In genomic region chr17:65558788-65559187, GRCm38 (mm10) we compare ENCODE assay signal across 11 mouse cellular contexts. TPM values are rescaled to one million over a fixed set of nuclear protein-coding genes. Genes with fewer than 3 reads are reported as not detected.
DNase-seq lines count a peak whose midpoint lies in the region; ATAC-seq and TF ChIP-seq lines count a peak whose summit lies in the region.
"Had no signal": no experiment of that assay in that cellular context is flagged by ENCODE, and none has a peak within 500 bp of the region (broad histone marks: within the 10 kb centered on the region; RNA-seq: fewer than 3 reads in every experiment).

No protein-coding gene starts in this region.

- peak overlapping the region; percentile 17 for H3K4me3 ChIP-seq in forebrain, embryonic 10.5 days
- no peak overlapping the region for H3K4me3 ChIP-seq in forebrain, postnatal 0 days (ENCODE audit: low read depth, low read length)
- no peak overlapping the region for H3K4me3 ChIP-seq in limb, embryonic 12.5 days (replicated peaks)
- no peak overlapping the region for H3K4me3 ChIP-seq in limb, embryonic 10.5 days
- no peak overlapping the region for H3K4me3 ChIP-seq in hindbrain, embryonic 11.5 days (ENCODE audit: low read depth, low read length)
- H3K4me3 ChIP-seq in midbrain, postnatal 0 days (ENCODE audit: low read depth, low read length): no peak overlapping the region
- H3K4me3 ChIP-seq: limb, embryonic 15.5 days; megakaryocyte, embryonic 14.5 days had no signal

- no peaks in the 10 kb centered on the region for H3K9me3 ChIP-seq in forebrain, embryonic 10.5 days
- H3K9me3 ChIP-seq in forebrain, postnatal 0 days (ENCODE audit: low read length): no peaks in the 10 kb centered on the region
- H3K9me3 ChIP-seq in limb, embryonic 12.5 days: no peaks in the 10 kb centered on the region
- H3K9me3 ChIP-seq in limb, embryonic 10.5 days (replicated peaks): no peaks in the 10 kb centered on the region
- no peaks in the 10 kb centered on the region for H3K9me3 ChIP-seq in hindbrain, embryonic 11.5 days (ENCODE audit: control insufficient read depth, low read length)
- H3K9me3 ChIP-seq in midbrain, postnatal 0 days (ENCODE audit: low read length): no peaks in the 10 kb centered on the region
- H3K9me3 ChIP-seq: limb, embryonic 15.5 days; megakaryocyte, embryonic 14.5 days had no signal

- H3K4me1 ChIP-seq in forebrain, embryonic 10.5 days: no peaks in the 10 kb centered on the region
- H3K4me1 ChIP-seq in forebrain, postnatal 0 days (ENCODE audit: insufficient read depth): no peaks in the 10 kb centered on the region
- H3K4me1 ChIP-seq in limb, embryonic 12.5 days (replicated peaks): no peaks in the 10 kb centered on the region
- H3K4me1 ChIP-seq in limb, embryonic 10.5 days: no peaks in the 10 kb centered on the region
- no peaks in the 10 kb centered on the region for H3K4me1 ChIP-seq in hindbrain, embryonic 11.5 days (replicated peaks; ENCODE audit: control insufficient read depth, insufficient read depth, low read length)
- no peaks in the 10 kb centered on the region for H3K4me1 ChIP-seq in midbrain, postnatal 0 days (ENCODE audit: insufficient read depth, low read length)

- H3K27me3 ChIP-seq in forebrain, embryonic 10.5 days (ENCODE audit: poor library complexity, severe bottlenecking): no peaks in the 10 kb centered on the region
- no peaks in the 10 kb centered on the region for H3K27me3 ChIP-seq in forebrain, postnatal 0 days (ENCODE audit: insufficient read depth, low read length)
- no peaks in the 10 kb centered on the region for H3K27me3 ChIP-seq in limb, embryonic 12.5 days
- no peaks in the 10 kb centered on the region for H3K27me3 ChIP-seq in limb, embryonic 10.5 days (ENCODE audit: low read depth, poor library complexity, severe bottlenecking)
- H3K27me3 ChIP-seq in hindbrain, embryonic 11.5 days (ENCODE audit: control insufficient read depth, insufficient read depth, low read length): no peaks in the 10 kb centered on the region
- no peaks in the 10 kb centered on the region for H3K27me3 ChIP-seq in midbrain, postnatal 0 days (ENCODE audit: insufficient read depth, low read length)
- H3K27me3 ChIP-seq: limb, embryonic 15.5 days had no signal

- no peaks in the 10 kb centered on the region for H3K36me3 ChIP-seq in forebrain, embryonic 10.5 days (replicated peaks)
- no peaks in the 10 kb centered on the region for H3K36me3 ChIP-seq in forebrain, postnatal 0 days (ENCODE audit: insufficient read depth)
- no peaks in the 10 kb centered on the region for H3K36me3 ChIP-seq in limb, embryonic 12.5 days
- no peaks in the 10 kb centered on the region for H3K36me3 ChIP-seq in limb, embryonic 10.5 days
- H3K36me3 ChIP-seq in hindbrain, embryonic 11.5 days (ENCODE audit: control insufficient read depth, insufficient read depth, low read length): no peaks in the 10 kb centered on the region
- no peaks in the 10 kb centered on the region for H3K36me3 ChIP-seq in midbrain, postnatal 0 days (ENCODE audit: insufficient read depth, low read length)
- H3K36me3 ChIP-seq: limb, embryonic 15.5 days had no signal

- no peak overlapping the region for H3K9ac ChIP-seq in forebrain, postnatal 0 days
- no peak overlapping the region for H3K9ac ChIP-seq in limb, embryonic 12.5 days (replicated peaks)
- no peak overlapping the region for H3K9ac ChIP-seq in hindbrain, embryonic 11.5 days (ENCODE audit: low read depth, low read length)
- H3K9ac ChIP-seq in midbrain, postnatal 0 days (replicated peaks; ENCODE audit: low read length, poor library complexity, severe bottlenecking): no peak overlapping the region
- H3K9ac ChIP-seq: limb, embryonic 15.5 days had no signal

- TF ChIP-seq CTCF in forebrain, postnatal 0 days (IDR thresholded peaks at IDR 0.05; ENCODE audit: low read depth): no peak
- no peak for TF ChIP-seq CTCF in midbrain, postnatal 0 days (IDR thresholded peaks at IDR 0.05)

- no peak overlapping the region for H3K27ac ChIP-seq in forebrain, embryonic 10.5 days
- H3K27ac ChIP-seq in forebrain, postnatal 0 days (ENCODE audit: low read depth, low read length): no peak overlapping the region
- H3K27ac ChIP-seq in limb, embryonic 12.5 days: no peak overlapping the region
- H3K27ac ChIP-seq in limb, embryonic 10.5 days: no peak overlapping the region
- H3K27ac ChIP-seq in hindbrain, embryonic 11.5 days (ENCODE audit: low read depth, low read length): no peak overlapping the region
- no peak overlapping the region for H3K27ac ChIP-seq in midbrain, postnatal 0 days (ENCODE audit: low read depth, low read length)
- H3K27ac ChIP-seq: limb, embryonic 15.5 days had no signal

- DNase-seq in forebrain, embryonic 10.5 days (ENCODE audit: extremely low spot score, low spot score): no peak
- DNase-seq in forebrain, postnatal 0 days: no peak
- no peak for DNase-seq in limb, embryonic 10.5 days (ENCODE audit: low spot score)
- DNase-seq in hindbrain, embryonic 11.5 days (ENCODE audit: low spot score): peak; percentile 22
- DNase-seq in midbrain, postnatal 0 days (ENCODE audit: low spot score): peak; percentile 24
- DNase-seq in ovary, postnatal 36 days (ENCODE audit: low spot score): no peak
- no peak for DNase-seq in right cerebral cortex, postnatal 10 days (ENCODE audit: low spot score in 2 of 2)

- 66% methylated on average over 9 of the region's 9 CpGs for WGBS in forebrain, embryonic 10.5 days
- 64% methylated on average over 9 of the region's 9 CpGs for WGBS in forebrain, postnatal 0 days
- 63% methylated on average over 9 of the region's 9 CpGs for WGBS in limb, embryonic 12.5 days
- WGBS in limb, embryonic 10.5 days: 58% methylated on average over 9 of the region's 9 CpGs
- WGBS in hindbrain, embryonic 11.5 days: 50% methylated on average over 9 of the region's 9 CpGs
- 50% methylated on average over 9 of the region's 9 CpGs for whole genome bisulfite sequencing in midbrain, postnatal 0 days

- H3K4me2 ChIP-seq in forebrain, postnatal 0 days (ENCODE audit: low read depth): no peak overlapping the region
- 0 out of 2 replicates have a peak overlapping the region, but pooled peaks have one; percentile 3 for H3K4me2 ChIP-seq in limb, embryonic 12.5 days
- no peak overlapping the region for H3K4me2 ChIP-seq in hindbrain, embryonic 11.5 days (replicated peaks; ENCODE audit: low read depth, low read length)
- no peak overlapping the region for H3K4me2 ChIP-seq in midbrain, postnatal 0 days (ENCODE audit: low read depth, low read length, poor library complexity, severe bottlenecking)
- H3K4me2 ChIP-seq: limb, embryonic 15.5 days had no signal

- no peak for ATAC-seq in forebrain, postnatal 0 days
- no peak for ATAC-seq in limb, embryonic 12.5 days (ENCODE audit: insufficient number of reproducible peaks, insufficient read depth, low FRiP score, low TSS enrichment, low read depth)
- peak; percentile 67 for ATAC-seq in hindbrain, embryonic 11.5 days (ENCODE audit: low FRiP score)
- ATAC-seq in midbrain, postnatal 0 days (ENCODE audit: low FRiP score): peak; percentile 56; the same call in 1 of the 2 replicates

RNA-seq across cellular contexts. Expression of gene Tmem232, which starts 18.2 kb away (rescaled TPM):
- not detected in 2 replicates for polyA plus RNA-seq in forebrain, embryonic 10.5 days (2016; fragmentation: Nextera tagmentation; extraction: Ambion mirVana)
- total RNA-seq in forebrain, postnatal 0 days (2014; rRNA removed): 0.57 and 0.77 TPM in 2 replicates
- 0.79 and 1.1 TPM in 2 replicates for polyA plus RNA-seq in forebrain, postnatal 0 days (2015; fragmentation: Nextera tagmentation; extraction: Ambion mirVana)
- not detected in 2 replicates for polyA plus RNA-seq in limb, embryonic 12.5 days (2016; fragmentation: Nextera tagmentation; extraction: Ambion mirVana)
- polyA plus RNA-seq in limb, embryonic 10.5 days (2016; fragmentation: Nextera tagmentation; extraction: Ambion mirVana): 0.13 and 0.16 TPM in 2 replicates
- polyA plus RNA-seq in hindbrain, embryonic 11.5 days (2014; fragmentation: Nextera tagmentation; extraction: Ambion mirVana): 0.14 and 0.29 TPM in 2 replicates
- 1.1 and 1.3 TPM in 2 replicates for total RNA-seq in midbrain, postnatal 0 days (2014; rRNA removed)
- polyA plus RNA-seq in midbrain, postnatal 0 days (2015; fragmentation: Nextera tagmentation; extraction: Ambion mirVana): 1.8 TPM in 2 replicates
- polyA plus RNA-seq: stomach, embryonic 16.5 days had no signal

RNA-seq across cellular contexts. Expression of gene Vapa, which starts 54.6 kb away (rescaled TPM):
- polyA plus RNA-seq in forebrain, embryonic 10.5 days (2016; fragmentation: Nextera tagmentation; extraction: Ambion mirVana): 159 and 174 TPM in 2 replicates
- 114 and 144 TPM in 2 replicates for total RNA-seq in forebrain, postnatal 0 days (2014; rRNA removed)
- polyA plus RNA-seq in forebrain, postnatal 0 days (2015; fragmentation: Nextera tagmentation; extraction: Ambion mirVana): 320 and 327 TPM in 2 replicates
- 201 and 202 TPM in 2 replicates for polyA plus RNA-seq in limb, embryonic 12.5 days (2016; fragmentation: Nextera tagmentation; extraction: Ambion mirVana)
- polyA plus RNA-seq in limb, embryonic 10.5 days (2016; fragmentation: Nextera tagmentation; extraction: Ambion mirVana): 165 TPM in 2 replicates
- 258 and 266 TPM in 2 replicates for polyA plus RNA-seq in hindbrain, embryonic 11.5 days (2014; fragmentation: Nextera tagmentation; extraction: Ambion mirVana)
- 124 and 137 TPM in 2 replicates for total RNA-seq in midbrain, postnatal 0 days (2014; rRNA removed)
- polyA plus RNA-seq in midbrain, postnatal 0 days (2015; fragmentation: Nextera tagmentation; extraction: Ambion mirVana): 299 and 315 TPM in 2 replicates

Comparison
In these comparisons a context has a peak if more than half of its experiments do, and no peak if none do; other contexts are left out.
1. DNase-seq: peak in hindbrain, embryonic 11.5 days (single experiment) and midbrain, postnatal 0 days (single experiment); none in forebrain, embryonic 10.5 days (single experiment), forebrain, postnatal 0 days (single experiment), limb, embryonic 10.5 days (single experiment), ovary, postnatal 36 days (single experiment) and right cerebral cortex, postnatal 10 days (0 of 2).
2. ATAC-seq: peak in hindbrain, embryonic 11.5 days (single experiment) and midbrain, postnatal 0 days (single experiment); none in forebrain, postnatal 0 days (single experiment) and limb, embryonic 12.5 days (single experiment).